ENCODE assay signal across 8 mouse cellular contexts in genomic region chr9:102724942-102725341, GRCm38 (mm10). TPM values are rescaled to one million over a fixed set of nuclear protein-coding genes. Genes with fewer than 3 reads are reported as not detected.
A peak's percentile ranks its signal among the peaks of the same experiment; 100 is the strongest.
DNase-seq lines count a peak whose midpoint lies in the region; ATAC-seq and TF ChIP-seq lines count a peak whose summit lies in the region.
"Had no signal": no experiment of that assay in that cellular context is flagged by ENCODE, and none has a peak within 500 bp of the region (broad histone marks: within the 10 kb centered on the region; RNA-seq: fewer than 3 reads in every experiment).

No protein-coding gene starts in this region.

- no peaks in the 10 kb centered on the region for H3K27me3 ChIP-seq in liver, adult 2 months (ENCODE audit: control insufficient read depth, insufficient read depth, low read length)
- peaks cover 28% of the 10 kb centered on the region for H3K27me3 ChIP-seq in liver, embryonic 12.5 days (replicated peaks)
- no peaks in the 10 kb centered on the region for H3K27me3 ChIP-seq in embryonic facial prominence, embryonic 15.5 days
- no peaks in the 10 kb centered on the region for H3K27me3 ChIP-seq in intestine, embryonic 14.5 days (replicated peaks; ENCODE audit: control insufficient read depth, insufficient read depth, low read length)
- H3K27me3 ChIP-seq in neural tube, embryonic 13.5 days, result no peaks in the 10 kb centered on the region

- TF ChIP-seq CTCF in liver, adult 2 months (IDR thresholded peaks at IDR 0.05; ENCODE audit: low read depth, low read length), result no peak

- H3K4me2 ChIP-seq in liver, embryonic 12.5 days, result no peak overlapping the region
- 0 out of 2 replicates have a peak overlapping the region, but pooled peaks have one; percentile 6 for H3K4me2 ChIP-seq in embryonic facial prominence, embryonic 15.5 days (replicated peaks)
- H3K4me2 ChIP-seq in intestine, embryonic 14.5 days (ENCODE audit: low read length), result no peak overlapping the region
- 0 out of 2 replicates have a peak overlapping the region, but pooled peaks have one; percentile 99 for H3K4me2 ChIP-seq in neural tube, embryonic 13.5 days

- H3K4me1 ChIP-seq in liver, adult 2 months (ENCODE audit: control insufficient read depth, insufficient read depth, low read length), result peaks cover 61% of the 10 kb centered on the region
- peaks cover 69% of the 10 kb centered on the region for H3K4me1 ChIP-seq in liver, embryonic 12.5 days
- H3K4me1 ChIP-seq in embryonic facial prominence, embryonic 15.5 days, result peaks cover 86% of the 10 kb centered on the region
- H3K4me1 ChIP-seq in intestine, embryonic 14.5 days (replicated peaks; ENCODE audit: control insufficient read depth, insufficient read depth, low read length), result peaks cover 72% of the 10 kb centered on the region
- H3K4me1 ChIP-seq in neural tube, embryonic 13.5 days (replicated peaks), result peaks cover 85% of the 10 kb centered on the region

- DNase-seq in liver, adult 2 months (ENCODE audit: extremely low read depth, low read depth, low spot score), result no peak
- DNase-seq in intestine, embryonic 14.5 days (ENCODE audit: low spot score), result no peak
- DNase-seq in cerebellum, postnatal 14 days, result no peak
- DNase-seq in right cerebral cortex, postnatal 4 days, result no peak
- DNase-seq: right cerebral cortex, postnatal 14 days had no signal

- WGBS in liver, adult 2 months, result 42% methylated on average over 7 of the region's 7 CpGs
- whole genome bisulfite sequencing in liver, embryonic 12.5 days (ENCODE audit: insufficient replicate concordance), result 59% methylated on average over 7 of the region's 7 CpGs
- 60% methylated on average over 7 of the region's 7 CpGs for WGBS in embryonic facial prominence, embryonic 15.5 days
- 79% methylated on average over 7 of the region's 7 CpGs for WGBS in intestine, embryonic 14.5 days
- 83% methylated on average over 7 of the region's 7 CpGs for WGBS in neural tube, embryonic 13.5 days

- ATAC-seq in liver, embryonic 12.5 days, result no peak
- ATAC-seq in embryonic facial prominence, embryonic 15.5 days (ENCODE audit: insufficient number of reproducible peaks, low FRiP score, low TSS enrichment, low read depth), result no peak
- no peak for ATAC-seq in intestine, embryonic 14.5 days (replicated peaks; ENCODE audit: low FRiP score, low TSS enrichment, low read depth)
- ATAC-seq in neural tube, embryonic 13.5 days (ENCODE audit: low read depth), result no peak

- H3K36me3 ChIP-seq in liver, adult 2 months (ENCODE audit: control insufficient read depth, insufficient read depth, low read length), result peaks cover 62% of the 10 kb centered on the region
- peaks cover 60% of the 10 kb centered on the region for H3K36me3 ChIP-seq in liver, embryonic 12.5 days
- H3K36me3 ChIP-seq in embryonic facial prominence, embryonic 15.5 days, result peaks cover 75% of the 10 kb centered on the region
- H3K36me3 ChIP-seq in intestine, embryonic 14.5 days (ENCODE audit: control insufficient read depth, insufficient read depth, low read length), result peaks cover 94% of the 10 kb centered on the region
- H3K36me3 ChIP-seq in neural tube, embryonic 13.5 days, result peaks cover 95% of the 10 kb centered on the region

- H3K27ac ChIP-seq in liver, adult 2 months (replicated peaks; ENCODE audit: insufficient read depth, low read depth, low read length), result peak overlapping the region; percentile 89
- no peak overlapping the region for H3K27ac ChIP-seq in liver, embryonic 12.5 days
- H3K27ac ChIP-seq in embryonic facial prominence, embryonic 15.5 days (replicated peaks), result peak overlapping the region; percentile 77
- H3K27ac ChIP-seq in intestine, embryonic 14.5 days (ENCODE audit: low read depth), result peak overlapping the region; percentile 40
- peak overlapping the region; percentile 81 for H3K27ac ChIP-seq in neural tube, embryonic 13.5 days (replicated peaks)

- H3K9ac ChIP-seq in liver, adult 2 months (ENCODE audit: low read depth, low read length), result no peak overlapping the region; the same call in 1 of the 2 replicates
- H3K9ac ChIP-seq in liver, embryonic 12.5 days, result no peak overlapping the region
- H3K9ac ChIP-seq in embryonic facial prominence, embryonic 15.5 days, result no peak overlapping the region
- H3K9ac ChIP-seq in intestine, embryonic 14.5 days (ENCODE audit: low read length), result no peak overlapping the region
- 0 out of 2 replicates have a peak overlapping the region, but pooled peaks have one; percentile 26 for H3K9ac ChIP-seq in neural tube, embryonic 13.5 days

- H3K4me3 ChIP-seq in liver, adult 2 months (ENCODE audit: insufficient read depth, low read depth, low read length), result no peak overlapping the region
- no peak overlapping the region for H3K4me3 ChIP-seq in liver, embryonic 12.5 days
- H3K4me3 ChIP-seq in embryonic facial prominence, embryonic 15.5 days (replicated peaks), result no peak overlapping the region
- no peak overlapping the region for H3K4me3 ChIP-seq in intestine, embryonic 14.5 days (ENCODE audit: low read depth, low read length)
- H3K4me3 ChIP-seq in neural tube, embryonic 13.5 days, result no peak overlapping the region

- H3K79me2 ChIP-seq in liver, adult 2 months (ENCODE audit: control insufficient read depth, insufficient read depth, low read length), result peaks cover 23% of the 10 kb centered on the region; the same call in 1 of the 2 replicates

- H3K9me3 ChIP-seq in liver, embryonic 12.5 days (replicated peaks), result no peaks in the 10 kb centered on the region
- no peaks in the 10 kb centered on the region for H3K9me3 ChIP-seq in embryonic facial prominence, embryonic 15.5 days (replicated peaks)
- H3K9me3 ChIP-seq in intestine, embryonic 14.5 days (ENCODE audit: control insufficient read depth, low read length), result no peaks in the 10 kb centered on the region
- no peaks in the 10 kb centered on the region for H3K9me3 ChIP-seq in neural tube, embryonic 13.5 days

- no peak for TF ChIP-seq POLR2A in liver, adult 2 months (IDR thresholded peaks at IDR 0.05; ENCODE audit: extremely low read depth, insufficient read depth, low read length)

RNA-seq across cellular contexts. Expression of gene Amotl2, which starts 8.5 kb away (rescaled TPM):
- total RNA-seq in liver, adult 2 months (2014; rRNA removed), result 19.9 and 21.5 TPM in 2 replicates
- polyA plus RNA-seq in liver, adult 2 months (2012; rRNA removed), result 9.2 and 14.0 TPM in 2 replicates
- 10.4 and 11.5 TPM in 2 replicates for polyA plus RNA-seq in liver, embryonic 12.5 days (2016; fragmentation: Nextera tagmentation; extraction: Ambion mirVana)
- 53.6 and 53.7 TPM in 2 replicates for polyA plus RNA-seq in embryonic facial prominence, embryonic 15.5 days (2015; fragmentation: Nextera tagmentation; extraction: Ambion mirVana)
- 29.3 and 33.6 TPM in 2 replicates for polyA plus RNA-seq in intestine, embryonic 14.5 days (2014; fragmentation: Nextera tagmentation; extraction: Ambion mirVana)
- 59.3 and 69.6 TPM in 2 replicates for polyA plus RNA-seq in neural tube, embryonic 13.5 days (2015; fragmentation: Nextera tagmentation; extraction: Ambion mirVana)

Comparison
In these comparisons a context has a peak if more than half of its experiments do, and no peak if none do; other contexts are left out.
1. H3K4me2 ChIP-seq: peak in embryonic facial prominence, embryonic 15.5 days (single experiment) and neural tube, embryonic 13.5 days (single experiment); none in liver, embryonic 12.5 days (single experiment) and intestine, embryonic 14.5 days (single experiment).